Mouse (Mus musculus): ENCODE data around the gene Caskin1.

DNA sequence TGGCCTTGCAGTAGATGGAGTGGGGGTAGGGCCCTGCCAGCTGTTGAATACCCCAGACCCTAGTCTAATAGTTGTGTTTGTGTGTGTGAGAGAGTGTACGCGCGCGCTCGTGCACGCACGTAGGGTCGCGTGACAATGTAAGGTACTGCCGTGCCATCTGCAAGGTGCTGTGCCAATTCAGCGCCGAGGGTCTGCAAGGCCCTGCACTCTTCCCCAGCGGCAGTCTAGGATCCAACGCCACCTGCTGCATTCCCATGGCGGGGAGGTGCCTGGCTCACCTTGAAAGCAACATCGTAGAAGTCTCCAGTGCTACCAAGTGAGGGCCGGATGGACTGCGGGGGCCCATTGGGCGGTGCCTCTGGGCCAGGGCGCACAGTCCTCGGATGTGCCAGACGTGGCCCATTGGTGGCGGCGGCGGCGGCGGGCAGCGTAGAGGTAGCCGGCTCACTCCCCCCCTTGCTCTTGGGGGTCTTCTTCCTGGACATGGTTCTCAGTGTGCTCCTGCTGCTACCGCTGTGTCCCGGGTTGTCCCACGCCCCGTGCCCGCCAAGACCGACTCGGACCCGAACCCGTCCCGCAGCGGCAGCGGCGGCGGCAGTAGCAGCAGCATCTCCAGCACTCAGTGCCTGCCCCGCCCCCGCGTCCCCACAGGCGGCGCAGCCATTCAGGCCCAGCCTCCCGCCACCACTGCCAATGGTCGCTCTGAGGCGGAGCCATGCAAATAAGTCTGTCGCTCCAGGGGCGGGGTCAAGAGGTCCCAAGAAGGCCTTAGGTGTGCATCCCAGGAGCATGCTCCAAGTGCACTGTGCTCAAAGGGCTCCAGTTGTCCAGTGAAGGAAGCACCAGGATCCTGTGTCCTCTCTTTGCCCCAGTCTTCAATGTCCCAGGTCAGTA is 44.9 kb downstream of the Caskin1 start:
- TF ChIP-seq CTCF (IDR thresholded peaks at IDR 0.05; ENCODE audit: control insufficient read depth, insufficient read depth, low read length) (no peak), POLR2A (IDR thresholded peaks at IDR 0.05; ENCODE audit: borderline replicate concordance, control insufficient read depth, low read depth, low read length) (peak; percentile 5; the same call in 1 of the 2 replicates)
